In genomic region chr6:86668580-86669239, GRCm38 (mm10) we compare ENCODE assay signal across 1 mouse cellular context.
TF ChIP-seq lines count a peak whose summit lies in the region.

Mxd1 (minus strand) TSS chr6:86669161.

TF ChIP-seq in CH12.LX, 34 proteins besides CTCF, POLR2A, EP300 and RAD21 (continued from another document):
- peak; percentile 50 for TF ChIP-seq NELFE (IDR thresholded peaks at IDR 0.05; ENCODE audit: low read depth, low read length)
- TF ChIP-seq CHD2 (IDR thresholded peaks at IDR 0.05; ENCODE audit: low read length), result no peak
- no peak for TF ChIP-seq MAZ (IDR thresholded peaks at IDR 0.05; ENCODE audit: low read depth, low read length)
- TF ChIP-seq PAX5 (IDR thresholded peaks at IDR 0.05; ENCODE audit: low read length), result no peak
- no peak for TF ChIP-seq ZKSCAN1 (IDR thresholded peaks at IDR 0.05; ENCODE audit: borderline replicate concordance, low read depth, low read length)
- no peak for TF ChIP-seq IRF4 (IDR thresholded peaks at IDR 0.05; ENCODE audit: low read depth, low read length)
- no peak for TF ChIP-seq MYC (IDR thresholded peaks at IDR 0.05; ENCODE audit: low read depth, low read length)
